Mouse (Mus musculus) lung, postnatal 0 days (tissue): Measurements from ENCODE around the gene Ucp3.

Source experiments
- CTCF ChIP-seq: IDR thresholded peaks from 2 replicates; pipeline ENCODE4 v1.5.1; 2016; ENCODE audit warnings: antibody characterized with exemption, mild to moderate bottlenecking
- EP300 ChIP-seq: IDR thresholded peaks from 2 replicates; pipeline ENCODE4 v1.6.1; 2016; ENCODE audit warnings: antibody characterized with exemption, mild to moderate bottlenecking, control low read depth

GRCm38 (mm10) chr7:100466781-100467510 lies 5.8 kb upstream of the Ucp3 start:
- no peak for TF ChIP-seq CTCF
- no peak for TF ChIP-seq EP300
